Mouse (Mus musculus) kidney, adult 10 weeks (tissue): Measurements from ENCODE around the gene Phf24. TPM values are rescaled to one million over a fixed set of nuclear protein-coding genes. Genes with fewer than 3 reads are reported as not detected.

Experiments
- polyA plus RNA-seq: library from polyadenylated mRNA; stranded (reverse); fragments of 350-450 nt; fragmentation: Illumina TruSeq; extraction: RNeasy Lipid Tissue Mini Kit (QIAGEN cat#74804); gene quantifications from one replicate; pipeline ENCODE4 v1.2.3, GENCODE M21; 2014; ENCODE audit warnings: low read depth, low replicate concordance

The Phf24 gene
- polyA plus RNA-seq: 0.28 TPM

DNA sequence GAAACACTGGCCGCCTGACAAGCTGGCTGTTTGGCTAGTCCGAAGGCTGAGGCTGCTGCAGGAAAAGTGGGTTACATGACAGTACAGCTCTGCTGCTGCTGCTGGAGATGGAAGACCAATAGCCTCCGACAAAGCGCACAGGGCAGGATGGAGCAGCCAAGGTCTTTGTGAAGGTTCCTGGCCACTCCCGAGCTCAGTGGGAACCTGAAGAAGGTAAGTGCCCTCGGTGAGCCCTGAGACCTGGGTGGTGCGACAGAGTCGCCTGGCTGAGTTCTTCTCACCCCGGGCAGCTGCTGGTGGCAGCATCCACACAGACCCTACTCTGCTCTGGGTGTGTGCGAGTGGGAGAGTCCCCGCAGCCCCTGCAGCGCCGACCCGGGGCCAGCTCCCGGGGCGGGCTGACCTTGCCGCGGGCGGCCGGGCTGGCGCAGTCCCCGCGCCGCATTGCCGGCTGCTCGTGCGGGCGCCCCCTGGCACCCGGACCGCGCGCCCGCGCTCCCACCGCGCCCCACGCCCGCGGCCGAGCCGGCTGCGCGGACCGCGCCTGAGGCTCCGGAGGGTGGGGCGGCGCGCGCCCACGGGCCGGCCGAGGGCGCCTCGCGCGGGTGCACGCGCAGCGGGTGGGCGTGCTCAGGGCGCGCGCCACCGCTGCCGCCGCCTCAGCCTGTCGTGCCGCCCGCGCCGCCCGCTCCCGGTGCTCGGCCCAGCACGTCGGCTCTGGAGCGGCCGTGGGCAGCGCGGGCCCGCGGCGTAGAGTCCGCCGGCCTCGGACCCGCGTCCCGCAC lies at the start of gene Phf24:
Gene Phf24 (plus strand): TSS at position 44 of the 785 bp plus-strand sequence.

DNA sequence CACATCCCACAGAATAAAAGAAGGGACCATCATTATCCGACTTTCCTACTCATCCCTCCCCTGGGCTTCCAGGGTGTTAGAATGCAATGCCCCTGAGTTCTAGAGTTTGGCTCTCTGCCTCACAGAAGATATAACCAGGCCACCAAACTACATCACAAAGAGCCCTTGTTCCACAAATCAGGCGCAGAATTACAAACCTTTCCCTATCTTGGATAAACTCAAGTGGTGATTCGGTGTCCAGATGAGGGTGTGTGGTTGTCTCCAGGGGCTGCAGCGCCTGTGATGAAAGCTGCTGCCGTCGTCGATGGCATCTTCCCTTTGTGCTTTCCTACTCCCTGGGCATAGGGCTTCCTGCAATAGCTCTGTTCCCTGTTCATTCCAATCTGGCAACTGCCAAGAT lies 42.3 kb upstream of the Phf24 start, which contains the start of gene Fam205c:
Gene Fam205c (minus strand): TSS at position 101 of the 400 bp plus-strand sequence.

DNA sequence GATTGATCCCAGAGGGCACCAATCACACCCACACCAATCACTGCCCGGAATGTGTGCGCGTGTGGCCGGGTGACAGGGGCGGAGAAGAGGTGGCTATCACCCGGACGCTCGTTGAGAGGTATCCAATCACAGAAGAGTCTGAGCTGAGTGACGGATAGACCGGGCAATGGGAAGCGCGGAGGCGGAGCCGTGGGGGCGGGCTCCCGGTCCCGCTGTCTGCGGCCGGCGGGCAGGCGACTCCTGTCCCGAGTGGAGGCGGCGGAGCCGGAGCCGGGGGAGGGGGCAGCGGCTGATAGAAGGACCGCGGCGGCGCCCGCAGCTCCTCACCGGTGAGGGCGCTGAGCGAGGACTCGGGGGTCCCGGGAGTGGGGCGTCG lies 33.2 kb downstream of the Phf24 start, which contains the start of gene Dnajb5:
Gene Dnajb5 (plus strand): TSS at position 139 of the 376 bp plus-strand sequence.

DNA sequence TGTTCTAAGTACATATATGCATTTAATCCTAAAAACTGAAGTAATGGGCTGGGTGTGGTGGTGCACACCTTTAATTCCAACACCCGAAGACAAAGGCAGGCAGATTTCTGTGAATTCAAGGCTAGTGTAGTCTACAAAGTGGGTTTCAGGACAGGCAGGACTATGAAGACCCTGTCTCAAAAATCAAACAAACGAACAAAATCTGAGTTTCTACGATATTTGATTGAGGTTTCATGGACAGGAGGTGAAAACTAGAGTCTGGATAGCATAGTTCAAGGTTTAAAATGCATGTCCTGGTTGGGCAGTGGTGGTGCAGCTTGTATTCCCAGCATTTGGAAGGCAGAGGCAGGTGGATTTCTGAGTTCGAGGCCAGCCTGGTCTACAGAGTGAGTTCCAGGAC lies 52.8 kb downstream of the Phf24 start, which contains the start of gene 1700022I11Rik:
Gene 1700022I11Rik (plus strand): TSS at position 301 of the 400 bp plus-strand sequence.

Other genes with a start within 250 kb of the Phf24 start
- not detected for gene 4930578G10Rik, start 181.1 kb upstream of the Phf24 start, polyA plus RNA-seq
- gene Ccl19, start 160.1 kb upstream of the Phf24 start, polyA plus RNA-seq: not detected
- not detected for gene Ccl21a, start 142.7 kb upstream of the Phf24 start, polyA plus RNA-seq
- gene Fam205a1, start 62.8 kb upstream of the Phf24 start, polyA plus RNA-seq: not detected
- gene Gm12394, start 59.9 kb upstream of the Phf24 start, polyA plus RNA-seq: not detected
- not detected for gene Fam205c, start 42.4 kb upstream of the Phf24 start, polyA plus RNA-seq
- gene Dnajb5, start 33.2 kb downstream of the Phf24 start, polyA plus RNA-seq: 0.49 TPM
- not detected for gene 1700022I11Rik, start 52.9 kb downstream of the Phf24 start, polyA plus RNA-seq
- 167 TPM for gene Vcp, start 83.8 kb downstream of the Phf24 start, polyA plus RNA-seq
- 2.9 TPM for gene Fancg, start 93.8 kb downstream of the Phf24 start, polyA plus RNA-seq
- gene Pigo, start 109.2 kb downstream of the Phf24 start, polyA plus RNA-seq: 2.6 TPM
- 28.3 TPM for gene Stoml2, start 115.0 kb downstream of the Phf24 start, polyA plus RNA-seq
- gene Fam214b, start 129.6 kb downstream of the Phf24 start, polyA plus RNA-seq: 1.9 TPM
- 5.1 TPM for gene Unc13b, start 142.3 kb downstream of the Phf24 start, polyA plus RNA-seq